8 mouse cellular contexts compared by ENCODE assay signal in genomic region chr19:41831718-41832391, GRCm38 (mm10). TPM values are rescaled to one million over a fixed set of nuclear protein-coding genes. Genes with fewer than 3 reads are reported as not detected.
DNase-seq lines count a peak whose midpoint lies in the region; ATAC-seq and TF ChIP-seq lines count a peak whose summit lies in the region.

No protein-coding gene starts in this region.

- no peak for TF ChIP-seq CTCF in E14TG2a.4 (conservative IDR thresholded peaks at IDR 0.05; ENCODE audit: low read length)

- peaks cover 78% of the 10 kb centered on the region for H3K4me1 ChIP-seq in erythroblast, embryonic 14.5 days (ENCODE audit: control insufficient read depth)
- H3K4me1 ChIP-seq in E14TG2a.4 (replicated peaks; ENCODE audit: low read depth, low read length), result peaks cover 48% of the 10 kb centered on the region
- peaks cover 55% of the 10 kb centered on the region for H3K4me1 ChIP-seq in forebrain, embryonic 10.5 days
- peaks cover 48% of the 10 kb centered on the region for H3K4me1 ChIP-seq in liver, embryonic 11.5 days (replicated peaks; ENCODE audit: control insufficient read depth, insufficient read depth, low read length)
- peaks cover 19% of the 10 kb centered on the region for H3K4me1 ChIP-seq in stomach, embryonic 16.5 days (ENCODE audit: control insufficient read depth, insufficient read depth, low read length)

- DNase-seq in forebrain, embryonic 10.5 days (ENCODE audit: extremely low spot score, low spot score), result peak; percentile 33
- DNase-seq in liver, embryonic 11.5 days (ENCODE audit: low spot score), result no peak
- DNase-seq in right cerebral cortex, postnatal 14 days, result no peak
- no peak for DNase-seq in gastrocnemius, adult 8-10 months (ENCODE audit: low spot score in 2 of 2)

- H3K9ac ChIP-seq in liver, embryonic 11.5 days (ENCODE audit: low read depth, low read length), result peak overlapping the region; percentile 92
- peak overlapping the region; percentile 86 for H3K9ac ChIP-seq in stomach, embryonic 16.5 days (ENCODE audit: low read length)

- no peaks in the 10 kb centered on the region for H3K27me3 ChIP-seq in erythroblast, embryonic 14.5 days (ENCODE audit: control insufficient read depth)
- peaks cover 49% of the 10 kb centered on the region for H3K27me3 ChIP-seq in E14TG2a.4 (ENCODE audit: insufficient read depth, low read length)
- peaks cover 30% of the 10 kb centered on the region for H3K27me3 ChIP-seq in forebrain, embryonic 10.5 days (ENCODE audit: poor library complexity, severe bottlenecking)
- H3K27me3 ChIP-seq in liver, embryonic 11.5 days (replicated peaks; ENCODE audit: control insufficient read depth, insufficient read depth, low read length), result no peaks in the 10 kb centered on the region
- no peaks in the 10 kb centered on the region; the same call in 1 of the 2 replicates for H3K27me3 ChIP-seq in stomach, embryonic 16.5 days (ENCODE audit: control insufficient read depth, insufficient read depth, low read length)

- no peak for ATAC-seq in erythroblast, adult 5-6 weeks (replicated peaks; ENCODE audit: low FRiP score, poor library complexity, severe bottlenecking)
- ATAC-seq in liver, embryonic 11.5 days (replicated peaks; ENCODE audit: low FRiP score), result no peak
- no peak for ATAC-seq in stomach, embryonic 16.5 days (ENCODE audit: insufficient read depth, low FRiP score)

- H3K4me2 ChIP-seq in liver, embryonic 11.5 days, result peak overlapping the region; percentile 97
- peak overlapping the region; percentile 99 for H3K4me2 ChIP-seq in stomach, embryonic 16.5 days (ENCODE audit: low read depth, low read length)

- 4% methylated on average over 14 of the region's 14 CpGs for WGBS in forebrain, embryonic 10.5 days
- 10% methylated on average over 14 of the region's 14 CpGs for WGBS in liver, embryonic 11.5 days
- 18% methylated on average over 14 of the region's 14 CpGs for WGBS in stomach, embryonic 16.5 days

- no peaks in the 10 kb centered on the region for H3K9me3 ChIP-seq in erythroblast, embryonic 14.5 days (ENCODE audit: control insufficient read depth, low read length)
- no peaks in the 10 kb centered on the region for H3K9me3 ChIP-seq in E14TG2a.4 (ENCODE audit: low read length)
- no peaks in the 10 kb centered on the region for H3K9me3 ChIP-seq in forebrain, embryonic 10.5 days
- H3K9me3 ChIP-seq in liver, embryonic 11.5 days (ENCODE audit: control insufficient read depth, low read length), result no peaks in the 10 kb centered on the region
- no peaks in the 10 kb centered on the region for H3K9me3 ChIP-seq in stomach, embryonic 16.5 days (replicated peaks; ENCODE audit: control insufficient read depth, low read length)

- H3K4me3 ChIP-seq in erythroblast, embryonic 14.5 days (replicated peaks), result peak overlapping the region; percentile 94
- H3K4me3 ChIP-seq in E14TG2a.4 (replicated peaks; ENCODE audit: low read length), result peak overlapping the region; percentile 89
- peak overlapping the region; percentile 81 for H3K4me3 ChIP-seq in forebrain, embryonic 10.5 days
- peak overlapping the region; percentile 83 for H3K4me3 ChIP-seq in liver, embryonic 11.5 days (ENCODE audit: low read depth, low read length)
- H3K4me3 ChIP-seq in stomach, embryonic 16.5 days (replicated peaks; ENCODE audit: low read length), result peak overlapping the region; percentile 76

- peaks cover 9% of the 10 kb centered on the region for H3K36me3 ChIP-seq in erythroblast, embryonic 14.5 days (ENCODE audit: control insufficient read depth)
- no peaks in the 10 kb centered on the region for H3K36me3 ChIP-seq in E14TG2a.4 (ENCODE audit: insufficient read depth, low read length)
- H3K36me3 ChIP-seq in forebrain, embryonic 10.5 days (replicated peaks), result no peaks in the 10 kb centered on the region
- H3K36me3 ChIP-seq in liver, embryonic 11.5 days (ENCODE audit: control insufficient read depth, insufficient read depth, low read length), result no peaks in the 10 kb centered on the region
- H3K36me3 ChIP-seq in stomach, embryonic 16.5 days (ENCODE audit: control insufficient read depth, insufficient read depth, low read length), result no peaks in the 10 kb centered on the region

- H3K27ac ChIP-seq in forebrain, embryonic 10.5 days, result peak overlapping the region; percentile 96
- peak overlapping the region; percentile 58 for H3K27ac ChIP-seq in liver, embryonic 11.5 days (ENCODE audit: low read depth, low read length)
- H3K27ac ChIP-seq in stomach, embryonic 16.5 days (ENCODE audit: low read length), result no peak overlapping the region

RNA-seq across cellular contexts. Expression of gene Frat1, which starts 2.1 kb away (rescaled TPM):
- polyA plus RNA-seq in erythroblast, embryonic 14.5 days (2012), result 2.3 and 2.8 TPM in 2 replicates
- 0.77 and 3.1 TPM in 2 replicates for total RNA-seq in erythroblast, adult 5-6 weeks (2015; ENCODE audit: low replicate concordance)
- total RNA-seq in erythroblast, adult 5-6 weeks (2017; ENCODE audit: low replicate concordance), result 2.1 and 5.3 TPM in 2 replicates
- 10.9 and 11.8 TPM in 2 replicates for polyA plus RNA-seq in forebrain, embryonic 10.5 days (2016; fragmentation: Nextera tagmentation; extraction: Ambion mirVana)
- 19.5 and 19.9 TPM in 2 replicates for polyA plus RNA-seq in liver, embryonic 11.5 days (2014; fragmentation: Nextera tagmentation; extraction: Ambion mirVana)
- 8.9 and 9.9 TPM in 2 replicates for polyA plus RNA-seq in stomach, embryonic 16.5 days (2015; fragmentation: Nextera tagmentation; extraction: Ambion mirVana)
- total RNA-seq in gastrocnemius, adult 8-10 months (2022), result 1 to 10 TPM; 3.6 to 8.4 (median 6.4) TPM

RNA-seq across cellular contexts. Expression of gene Frat2, which starts 16.1 kb away (rescaled TPM):
- polyA plus RNA-seq in erythroblast, embryonic 14.5 days (2012), result 8.4 and 10.4 TPM in 2 replicates
- total RNA-seq in erythroblast, adult 5-6 weeks (2015; ENCODE audit: low replicate concordance), result 2.3 and 4.8 TPM in 2 replicates
- total RNA-seq in erythroblast, adult 5-6 weeks (2017; ENCODE audit: low replicate concordance), result 3.6 and 11.0 TPM in 2 replicates
- 5.4 and 5.5 TPM in 2 replicates for polyA plus RNA-seq in forebrain, embryonic 10.5 days (2016; fragmentation: Nextera tagmentation; extraction: Ambion mirVana)
- 9.8 and 10.9 TPM in 2 replicates for polyA plus RNA-seq in liver, embryonic 11.5 days (2014; fragmentation: Nextera tagmentation; extraction: Ambion mirVana)
- polyA plus RNA-seq in stomach, embryonic 16.5 days (2015; fragmentation: Nextera tagmentation; extraction: Ambion mirVana), result 1.7 and 3.0 TPM in 2 replicates
- 10 to 100 TPM in 3 of 4 experiments, 1 to 10 TPM in 1; 4.5 to 15.5 (median 12.5) TPM for total RNA-seq in gastrocnemius, adult 8-10 months (2022)

RNA-seq across cellular contexts. Expression of gene Arhgap19, which starts 30.0 kb away (rescaled TPM):
- polyA plus RNA-seq in erythroblast, embryonic 14.5 days (2012), result 0.49 and 0.65 TPM in 2 replicates
- 17.5 and 28.6 TPM in 2 replicates for total RNA-seq in erythroblast, adult 5-6 weeks (2015; ENCODE audit: low replicate concordance)
- 28.1 and 28.3 TPM in 2 replicates for total RNA-seq in erythroblast, adult 5-6 weeks (2017; ENCODE audit: low replicate concordance)
- 49.7 and 50.9 TPM in 2 replicates for polyA plus RNA-seq in forebrain, embryonic 10.5 days (2016; fragmentation: Nextera tagmentation; extraction: Ambion mirVana)
- polyA plus RNA-seq in liver, embryonic 11.5 days (2014; fragmentation: Nextera tagmentation; extraction: Ambion mirVana), result 55.6 and 63.4 TPM in 2 replicates
- polyA plus RNA-seq in stomach, embryonic 16.5 days (2015; fragmentation: Nextera tagmentation; extraction: Ambion mirVana), result 18.8 and 20.3 TPM in 2 replicates
- total RNA-seq in gastrocnemius, adult 8-10 months (2022), result 10 to 100 TPM in 1 of 4 experiments, 1 to 10 TPM in 3; 8.6 to 10.0 (median 9.0) TPM

Comparison
In these comparisons a context has a peak if more than half of its experiments do, and no peak if none do; other contexts are left out.
1. RNA of gene Arhgap19, which starts 30.0 kb away (polyA plus RNA-seq): 55.6 to 63.4 TPM in liver, embryonic 11.5 days, 49.7 to 50.9 TPM in forebrain, embryonic 10.5 days and 18.8 to 20.3 TPM in stomach, embryonic 16.5 days; 0.49 to 0.65 TPM in erythroblast, embryonic 14.5 days; every median in the first group is over 10 times any median in the second.
2. Peak in every context shown above with its lines, with median percentiles within 50 percentile points of each other: H3K4me3 ChIP-seq.